Mouse (Mus musculus): Measurements from ENCODE around the gene Mrps23.

GRCm38 (mm10) chr11:88159389-88159788 lies 44.8 kb upstream of the Mrps23 start:
- TF ChIP-seq POLR2A (IDR thresholded peaks at IDR 0.05; ENCODE audit: insufficient read depth, low read depth, low read length) (peak; percentile 77), EP300 (IDR thresholded peaks at IDR 0.05; ENCODE audit: insufficient read depth, low read depth, low read length) (peak; percentile 74; the same call in 1 of the 2 replicates)
